Mouse (Mus musculus) layer of hippocampus, adult 9-10 months (tissue): ENCODE data around the gene Zbtb32.
A peak's percentile ranks its signal among the peaks of the same experiment; 100 is the strongest.

ENCODE experiments used
- DNase-seq: peaks from one replicate; pipeline ENCODE4 v3.0.0; 2022; ENCODE audit warnings: low spot score

The Zbtb32 gene

DNA sequence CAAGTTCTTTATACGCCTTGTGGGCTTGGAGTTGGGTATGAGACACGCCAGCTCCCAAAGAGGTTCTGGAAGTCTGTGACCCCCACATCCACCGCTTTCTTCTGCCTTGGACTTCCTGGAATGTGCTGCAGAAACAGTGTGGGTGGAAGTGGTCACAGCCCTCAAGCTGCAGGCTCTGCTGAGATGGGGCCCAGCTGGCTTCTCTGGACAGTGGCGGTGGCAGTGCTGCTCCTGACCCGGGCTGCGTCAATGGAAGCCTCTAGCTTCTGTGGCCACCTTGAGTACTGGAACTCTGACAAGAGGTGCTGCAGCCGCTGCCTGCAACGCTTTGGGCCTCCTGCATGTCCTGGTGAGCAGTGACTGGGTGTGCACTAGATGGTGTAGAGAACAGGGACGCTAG, 32.7 kb downstream of the Zbtb32 start:
- no peak for DNase-seq

DNA sequence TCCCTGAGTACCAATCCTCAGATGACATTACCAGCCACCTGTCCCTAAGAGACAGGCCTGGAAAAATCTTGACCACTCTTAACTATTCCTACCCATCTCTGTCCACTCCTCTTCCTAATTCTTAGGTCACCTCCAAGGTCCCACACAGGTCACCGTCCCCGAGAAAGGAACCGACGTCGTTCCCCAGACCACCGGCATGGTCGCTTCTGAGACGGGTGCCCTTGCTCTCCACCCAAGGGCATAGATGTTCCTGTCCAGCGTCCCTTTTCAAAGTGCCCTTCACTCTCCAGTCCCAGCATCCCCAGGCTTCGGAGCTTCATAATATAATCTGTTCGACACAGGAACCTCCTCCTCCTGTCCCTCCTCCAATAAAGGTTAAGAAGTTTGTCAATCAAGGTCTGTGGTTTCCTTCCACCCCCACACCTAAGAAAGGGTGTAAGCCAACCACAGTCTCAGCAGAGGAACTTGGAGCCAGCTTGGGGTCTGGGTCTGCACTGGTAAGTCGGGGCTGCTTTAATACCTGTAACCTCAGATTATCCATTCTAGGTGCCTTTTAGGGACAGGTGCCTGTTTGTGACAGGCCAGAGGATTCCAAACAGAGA, 33.6 kb downstream of the Zbtb32 start, which contains the start of gene Igflr1:
TSS of gene Igflr1 (plus strand) at position 458 of the 602 bp plus-strand sequence.
- no peak for DNase-seq

DNA sequence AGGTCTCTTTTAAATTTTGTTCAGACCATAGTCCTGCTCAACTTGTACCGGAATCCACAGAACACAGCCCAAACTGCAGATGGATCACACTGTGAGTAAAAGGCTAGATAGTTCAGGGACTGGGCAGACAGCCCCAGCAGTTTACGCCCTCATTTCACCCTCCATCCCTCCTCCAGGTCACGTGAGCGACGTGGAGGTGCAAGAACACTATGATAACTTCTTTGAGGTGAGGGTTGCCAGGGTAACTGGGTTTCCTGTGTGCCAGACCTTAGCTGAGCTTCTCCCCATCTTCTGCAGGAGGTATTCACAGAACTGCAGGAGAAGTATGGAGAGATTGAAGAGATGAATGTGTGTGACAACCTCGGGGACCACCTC, 34.8 kb downstream of the Zbtb32 start:
- no peak for DNase-seq

DNA sequence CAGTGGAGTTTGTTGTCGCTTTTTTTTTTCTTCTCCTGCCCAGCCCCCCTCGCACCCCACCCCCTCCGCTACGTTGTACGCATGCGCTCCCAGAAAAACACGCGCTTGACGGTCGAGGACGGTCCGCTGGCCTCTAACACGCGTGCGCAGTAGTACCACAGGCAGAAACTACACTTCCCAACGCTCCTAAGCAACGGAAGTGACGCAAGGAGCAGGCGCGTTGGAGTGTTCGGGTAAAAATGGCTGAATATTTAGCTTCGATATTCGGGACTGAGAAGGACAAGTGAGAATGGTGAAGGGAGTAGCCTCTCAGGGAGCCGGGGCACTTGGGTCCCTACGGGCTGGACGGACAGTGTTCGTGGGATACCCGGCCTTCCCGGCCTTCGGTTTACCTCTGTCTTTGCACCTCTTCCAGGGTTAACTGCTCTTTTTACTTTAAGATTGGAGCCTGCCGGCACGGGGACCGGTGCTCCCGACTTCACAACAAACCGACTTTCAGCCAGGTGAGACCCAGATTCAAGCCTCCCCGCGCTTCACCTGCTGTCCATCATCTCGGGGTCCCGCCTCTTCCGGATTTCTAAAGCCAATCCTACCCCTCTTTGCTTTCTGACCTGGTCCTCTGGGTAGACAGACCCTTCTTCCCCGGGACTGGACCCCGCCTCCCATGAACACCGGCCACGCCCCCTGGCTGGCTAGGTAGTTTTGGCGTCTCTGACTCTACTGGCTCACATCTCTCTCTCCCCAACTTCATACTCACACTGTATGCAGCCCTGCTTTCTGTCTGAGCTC, 35.4 kb downstream of the Zbtb32 start, which contains the start of the genes U2af1l4, Gm49396 and Psenen:
TSS of gene U2af1l4 (plus strand) at position 185 of the 789 bp plus-strand sequence.
TSS of gene Gm49396 (plus strand) at position 228 of the 789 bp plus-strand sequence.
TSS of gene Psenen (minus strand) at position 511 of the 789 bp plus-strand sequence.
- DNase-seq, result peak; percentile 91

DNA sequence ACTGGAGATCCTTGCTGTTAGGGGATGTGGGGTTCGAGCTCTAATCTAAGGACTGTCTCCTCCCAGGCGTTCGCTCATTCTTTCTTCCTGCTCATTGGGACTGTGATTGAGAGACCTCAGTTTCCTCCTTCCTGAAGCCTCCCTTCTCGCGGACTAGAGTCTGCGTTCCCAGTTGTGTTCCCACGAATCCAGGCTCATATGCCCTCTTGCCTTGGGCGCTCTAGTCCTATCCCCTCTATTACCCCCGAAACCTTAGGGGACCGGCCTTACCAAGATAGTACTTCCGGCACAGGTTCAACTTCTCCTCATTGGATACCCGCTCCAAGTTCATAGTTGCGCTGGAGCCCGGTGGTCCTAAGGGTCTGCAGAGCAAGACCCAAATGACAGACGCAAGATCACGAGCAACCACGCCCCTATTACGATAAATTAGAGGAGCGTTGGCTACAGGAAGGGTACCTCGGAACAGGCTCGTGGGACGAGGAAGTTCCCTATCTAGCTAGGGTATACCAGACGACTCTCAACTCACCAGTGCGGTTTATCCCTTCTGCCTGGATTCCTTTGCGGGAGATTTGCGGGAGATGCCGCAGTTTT, 36.1 kb downstream of the Zbtb32 start:
- DNase-seq, result peak; percentile 26

DNA sequence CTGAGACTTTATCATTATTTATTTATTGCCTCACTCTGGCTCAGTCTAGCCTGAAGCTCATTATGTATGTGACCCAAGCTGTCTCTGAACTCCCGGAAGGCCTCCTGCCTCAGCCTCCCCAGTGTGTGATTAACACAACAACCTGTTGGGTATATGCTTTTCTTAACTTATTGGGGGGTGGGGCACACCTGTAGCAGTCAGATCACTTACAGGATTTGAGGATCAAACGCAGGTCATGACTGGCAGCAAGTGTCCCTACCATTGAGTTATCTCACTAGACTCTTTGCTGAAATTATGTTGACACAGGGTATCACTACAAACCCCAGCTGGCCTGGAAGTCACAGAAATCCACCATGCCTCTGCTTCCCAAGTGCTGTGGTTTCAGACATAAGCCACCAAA, 38.4 kb downstream of the Zbtb32 start:
- DNase-seq, result no peak

DNA sequence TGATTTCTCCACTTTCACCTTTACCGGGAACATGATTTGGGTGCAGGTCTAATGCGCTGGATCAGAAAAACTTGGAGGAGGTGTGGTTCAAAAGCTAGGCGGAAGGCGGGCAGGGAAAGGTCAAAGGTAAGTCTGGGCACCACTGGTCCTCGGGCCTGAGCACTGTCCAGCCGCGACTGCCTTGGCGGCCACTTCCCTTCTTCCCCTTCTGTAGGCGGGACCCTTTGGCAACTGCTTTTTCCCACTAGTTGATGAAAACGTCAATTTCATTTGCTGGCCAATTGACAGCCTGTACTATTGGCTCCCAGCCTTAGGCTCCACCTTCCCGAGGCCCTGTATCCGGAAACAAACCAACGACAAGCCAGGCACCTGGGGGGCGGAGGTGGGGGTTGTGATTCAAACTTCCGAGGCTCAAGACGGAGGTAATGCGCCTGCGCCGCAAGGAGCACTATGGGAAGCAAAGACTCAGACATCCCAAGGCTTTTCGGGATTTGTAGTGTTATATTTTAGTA, 39.2 kb downstream of the Zbtb32 start, which contains the start of gene Lin37:
TSS of gene Lin37 (minus strand) at position 396 of the 512 bp plus-strand sequence.
- peak; percentile 97 for DNase-seq

DNA sequence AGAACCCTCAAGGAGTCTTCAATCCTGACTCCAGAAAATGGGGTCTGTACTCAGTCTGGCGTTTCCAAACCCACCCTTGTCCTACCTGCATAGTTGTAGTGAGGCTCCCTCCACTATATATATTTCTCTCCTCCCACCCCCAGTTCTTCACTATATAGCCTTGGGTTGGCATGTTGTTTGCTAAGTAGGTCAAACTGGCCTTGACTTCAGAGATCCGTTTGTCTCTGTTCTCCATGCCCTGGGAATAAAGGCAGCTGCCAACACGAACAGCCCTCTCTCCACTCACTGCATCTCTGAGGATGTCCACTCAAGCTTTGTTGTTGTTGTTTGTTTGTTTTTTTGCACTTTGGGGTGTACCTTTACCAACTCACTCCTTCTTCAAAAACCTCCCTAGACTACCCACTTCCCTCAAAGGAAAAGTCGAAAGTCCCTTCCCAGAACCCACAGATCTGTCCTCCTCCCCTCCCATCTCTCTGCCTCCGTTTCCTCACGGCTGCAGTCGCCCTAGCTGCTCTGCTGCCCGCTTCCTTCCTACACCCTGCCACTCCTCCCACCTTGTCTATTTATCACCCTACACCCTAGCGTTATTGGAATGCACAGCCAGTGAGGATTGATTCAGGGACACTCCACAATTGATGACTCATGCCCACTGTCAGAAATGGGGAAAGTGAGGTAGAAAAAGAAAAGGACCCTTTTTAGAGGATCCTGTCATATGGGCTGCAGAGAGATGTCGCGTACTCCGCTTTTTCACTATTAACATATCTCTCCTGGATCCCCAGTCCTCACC, 39.9 kb downstream of the Zbtb32 start:
- DNase-seq, result no peak

DNA sequence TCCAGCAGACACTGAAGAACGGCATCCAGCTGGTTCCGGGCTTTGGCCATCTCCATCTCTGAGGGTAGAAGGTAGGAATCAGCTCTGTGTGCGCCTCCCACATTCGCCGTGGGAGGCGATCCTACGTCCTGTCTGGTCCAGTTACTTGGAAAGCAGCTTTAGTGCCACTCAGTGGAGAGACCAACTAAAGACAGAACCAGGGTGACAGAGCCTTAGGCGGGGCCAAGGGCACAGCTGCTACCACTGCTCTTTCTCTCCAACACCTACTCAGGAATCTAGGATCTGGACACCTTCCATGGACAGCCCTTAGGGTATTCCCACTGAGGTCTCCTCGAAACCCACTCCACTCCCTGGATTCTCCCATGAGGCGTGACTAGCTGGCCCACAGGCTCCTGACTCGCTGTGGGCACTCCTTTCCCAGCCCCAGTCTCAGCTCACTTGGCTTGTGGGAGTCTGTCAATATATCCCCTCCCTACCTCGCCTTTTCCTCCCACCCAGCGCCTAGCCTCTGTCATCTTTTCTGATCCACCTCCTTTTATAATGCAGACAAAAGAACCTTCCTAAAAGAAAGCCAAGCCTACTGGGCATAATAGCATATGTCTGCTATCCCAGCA, 40.7 kb downstream of the Zbtb32 start:
- no peak for DNase-seq

DNA sequence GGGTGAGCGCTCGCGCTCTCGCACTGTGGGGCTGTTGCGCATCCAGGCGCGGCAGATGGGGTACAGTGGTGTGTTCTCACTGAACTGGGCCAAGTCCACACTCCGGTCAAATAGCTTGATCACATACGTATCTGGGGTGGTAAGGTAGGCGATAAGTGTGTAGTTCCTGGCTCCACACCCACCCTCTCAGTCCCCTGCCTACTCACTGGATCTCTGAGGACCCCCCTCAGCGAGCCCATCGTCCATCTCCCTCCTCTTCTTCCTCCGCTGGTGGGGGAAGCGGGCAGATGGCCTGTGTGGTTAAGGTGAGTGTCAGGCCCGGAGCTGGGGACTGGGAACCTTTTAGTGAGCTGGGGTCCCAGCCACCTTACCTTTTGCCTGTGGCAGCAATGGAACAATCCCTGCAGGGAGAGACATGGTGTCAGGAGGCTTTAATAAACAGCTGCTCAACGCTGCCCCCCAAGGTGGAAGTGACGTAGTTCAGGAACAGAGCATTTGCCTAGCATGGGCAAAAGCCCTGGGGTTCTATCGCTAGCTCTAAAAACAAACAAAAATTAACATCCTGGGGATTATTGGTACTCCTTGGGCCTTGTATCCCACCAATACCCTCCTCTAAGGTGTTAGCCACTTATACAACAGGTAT, 41.7 kb downstream of the Zbtb32 start:
- no peak for DNase-seq

DNA sequence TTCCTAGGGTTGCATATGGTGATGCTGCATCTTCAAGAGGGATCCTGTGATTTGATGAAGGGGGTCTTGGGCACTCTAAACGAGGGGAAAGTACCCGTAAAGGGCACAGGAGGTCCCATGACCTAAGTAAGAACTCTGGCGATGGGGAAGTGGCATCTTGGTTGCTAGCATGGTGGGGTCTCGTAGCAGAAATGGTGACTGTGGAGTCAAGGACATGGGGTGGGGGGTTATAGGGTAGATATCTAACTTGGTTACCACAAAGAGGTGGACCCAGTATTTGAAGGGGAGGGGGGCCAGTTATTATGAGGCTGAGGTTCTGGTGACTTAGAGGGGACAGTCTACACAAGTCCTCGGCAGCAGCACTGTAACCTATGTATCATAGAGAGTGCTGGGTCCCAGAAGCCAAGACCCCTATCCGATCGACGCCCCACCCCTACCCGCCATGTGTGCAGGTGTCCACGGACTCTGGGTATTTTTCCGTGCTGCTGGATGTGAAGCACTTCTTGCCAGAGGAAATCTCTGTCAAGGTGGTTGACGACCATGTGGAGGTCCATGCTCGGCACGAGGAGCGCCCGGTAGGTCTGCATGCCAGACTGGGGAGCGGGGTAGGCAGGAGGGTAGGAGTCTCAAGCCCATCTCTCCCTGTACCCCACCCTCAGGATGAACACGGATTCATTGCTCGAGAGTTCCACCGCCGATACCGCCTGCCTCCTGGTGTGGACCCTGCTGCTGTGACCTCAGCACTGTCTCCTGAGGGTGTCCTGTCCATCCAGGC, 44.7 kb downstream of the Zbtb32 start:
- no peak for DNase-seq

DNA sequence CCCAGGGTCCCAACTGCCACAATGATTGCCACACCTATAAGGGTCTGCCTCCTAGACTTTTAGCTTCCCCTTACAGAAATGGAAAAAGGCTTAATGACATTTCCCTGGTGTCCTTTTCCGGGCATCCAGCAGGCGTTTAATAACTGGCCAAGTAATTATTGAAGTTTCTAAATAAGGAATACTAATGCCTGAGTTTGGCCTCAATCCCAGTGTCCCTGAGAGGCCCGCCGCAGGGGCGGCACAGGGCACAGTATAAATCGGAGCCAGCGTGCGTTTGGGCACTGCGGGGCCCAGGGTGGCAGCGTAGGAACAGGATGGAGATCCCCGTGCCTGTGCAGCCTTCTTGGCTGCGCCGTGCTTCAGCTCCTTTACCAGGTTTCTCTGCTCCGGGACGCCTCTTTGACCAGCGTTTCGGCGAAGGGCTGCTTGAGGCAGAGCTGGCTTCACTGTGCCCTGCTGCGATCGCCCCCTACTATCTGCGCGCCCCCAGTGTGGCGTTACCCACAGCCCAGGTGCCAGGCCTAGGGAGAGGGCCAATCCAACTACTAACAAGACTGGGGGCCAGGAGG, 45.6 kb downstream of the Zbtb32 start:
- no peak for DNase-seq

DNA sequence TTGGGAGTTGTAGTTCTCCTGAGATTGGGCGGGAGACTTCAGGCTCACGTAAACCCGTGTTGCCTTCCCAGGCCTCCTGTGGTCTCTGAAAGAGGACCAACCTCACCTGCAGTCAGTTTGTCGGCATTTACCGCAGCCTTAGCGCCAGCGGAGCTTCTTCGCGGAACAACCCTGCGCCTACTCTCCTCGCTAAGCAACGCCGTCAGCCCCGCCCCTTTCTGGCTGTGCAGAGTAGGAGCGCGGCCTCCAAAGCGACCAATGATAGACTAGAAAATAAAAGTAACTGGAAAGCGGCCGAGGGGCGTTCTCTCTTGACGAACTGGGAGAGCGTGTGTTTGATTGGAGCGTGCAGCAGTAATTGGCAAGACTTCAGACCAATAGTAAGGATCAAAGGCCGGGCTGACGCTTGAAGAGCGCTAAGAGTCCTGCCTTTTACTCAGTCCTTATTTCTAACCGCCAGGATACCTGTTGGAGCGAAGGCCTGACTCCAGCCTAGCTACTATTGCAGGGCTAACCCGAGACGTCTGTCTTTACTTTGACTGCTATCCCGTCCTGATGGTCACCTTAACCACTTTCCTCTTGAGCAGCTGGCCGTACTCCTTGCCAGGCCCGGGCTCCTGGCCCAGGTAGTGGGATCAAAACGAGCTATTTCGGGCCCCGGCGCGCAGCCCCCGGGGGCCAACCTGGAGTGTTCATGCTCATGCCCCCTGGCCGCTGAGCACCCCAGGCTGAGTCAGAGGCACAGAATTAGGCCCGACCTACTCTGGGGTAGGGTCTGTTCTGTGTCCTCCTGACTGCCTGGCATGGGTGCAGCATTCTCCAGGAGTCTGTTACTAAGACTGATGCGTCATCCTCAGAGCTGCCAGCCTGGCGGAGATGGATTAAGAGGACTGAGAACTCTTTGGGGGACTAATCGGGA, 46.3 kb downstream of the Zbtb32 start, which contains the start of the genes Hspb6 and Proser3:
TSS of gene Hspb6 (plus strand) at position 77 of the 919 bp plus-strand sequence.
TSS of gene Proser3 (minus strand) at position 198 of the 919 bp plus-strand sequence.
- peak; percentile 97 for DNase-seq

DNA sequence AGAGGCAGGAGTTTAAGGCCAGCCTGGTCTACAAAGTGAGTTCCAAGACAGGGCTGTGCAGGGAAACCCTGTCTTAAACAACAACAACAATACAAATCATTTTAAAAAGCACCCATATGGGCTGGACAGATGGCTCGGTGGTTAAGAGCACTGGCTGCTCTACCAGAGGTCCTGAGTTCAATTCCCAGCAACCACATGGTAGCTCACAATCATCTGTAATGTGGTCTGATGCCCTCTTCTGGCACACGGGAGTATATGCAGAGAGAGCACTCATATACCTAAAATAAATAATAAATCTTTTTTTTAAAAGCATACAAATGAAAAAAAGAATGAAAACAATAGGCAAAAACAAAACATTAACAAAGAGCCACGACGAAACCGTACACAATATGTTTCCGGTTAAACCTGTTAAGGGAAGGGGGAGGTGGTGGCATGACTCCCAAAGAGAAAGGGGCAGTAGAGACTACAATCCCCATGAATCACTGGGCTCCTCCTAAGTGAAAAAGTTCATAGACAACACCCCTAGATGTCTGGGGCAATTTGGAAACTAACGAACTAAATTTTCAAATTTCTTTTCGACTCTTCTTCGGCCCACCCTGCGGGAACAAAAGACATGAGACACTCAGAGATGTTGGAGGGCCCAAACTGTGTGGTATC, 47.1 kb downstream of the Zbtb32 start:
- DNase-seq, result peak; percentile 81

DNA sequence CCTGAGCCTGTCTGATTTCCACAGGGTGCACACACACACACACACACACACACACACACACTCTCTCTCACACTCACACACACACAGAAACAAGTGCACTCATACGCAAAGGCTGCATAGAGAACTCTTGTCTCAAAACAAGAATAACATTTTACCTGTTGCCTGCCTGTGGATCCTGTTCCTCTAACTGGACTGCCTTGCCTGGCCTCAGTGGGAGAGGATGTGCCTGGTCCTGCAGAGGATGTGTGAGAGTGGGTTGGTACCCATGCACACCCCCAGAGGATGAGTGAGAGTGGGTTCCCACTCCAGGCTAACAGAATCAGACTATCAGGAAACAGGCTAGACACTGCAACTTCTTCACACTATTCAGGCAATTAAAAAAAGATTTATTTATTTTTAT, 48.1 kb downstream of the Zbtb32 start:
- DNase-seq, result no peak

DNA sequence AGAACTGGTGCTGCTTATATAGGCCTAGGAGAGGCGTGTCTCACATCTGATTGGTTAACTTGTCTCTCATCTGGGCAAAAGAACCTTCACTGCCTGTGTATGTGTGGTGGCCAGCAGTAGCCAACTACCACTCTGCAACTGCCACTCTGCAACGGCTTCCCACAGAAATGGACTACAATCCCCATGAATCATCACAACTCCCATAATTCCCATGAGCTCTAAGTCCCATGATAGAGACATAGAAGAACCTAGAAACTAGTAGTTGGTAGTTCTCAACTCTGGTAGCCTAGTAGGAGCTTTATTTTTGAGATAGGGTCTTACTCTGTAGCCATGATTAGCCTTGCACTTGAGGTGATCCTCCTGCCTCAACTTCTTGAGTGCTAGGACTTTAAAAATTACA, 48.8 kb downstream of the Zbtb32 start:
- DNase-seq, result no peak

DNA sequence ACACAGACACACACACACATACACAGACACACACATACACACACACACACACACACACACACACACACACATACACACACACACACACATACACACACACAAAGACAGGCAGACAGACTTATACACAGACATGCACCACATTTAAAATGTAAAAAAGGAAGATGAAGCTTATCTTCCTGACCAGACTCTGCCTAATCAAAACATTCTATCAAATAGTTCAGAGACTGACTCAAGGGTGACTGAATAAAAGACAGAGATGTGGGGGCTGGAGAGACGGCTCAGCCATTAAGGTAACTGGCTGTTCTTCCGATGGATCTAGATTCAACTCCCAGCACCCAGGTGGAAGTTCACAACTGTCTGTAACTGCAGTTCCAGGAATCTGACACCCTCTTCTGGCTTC, 54.4 kb downstream of the Zbtb32 start:
- DNase-seq, result no peak

DNA sequence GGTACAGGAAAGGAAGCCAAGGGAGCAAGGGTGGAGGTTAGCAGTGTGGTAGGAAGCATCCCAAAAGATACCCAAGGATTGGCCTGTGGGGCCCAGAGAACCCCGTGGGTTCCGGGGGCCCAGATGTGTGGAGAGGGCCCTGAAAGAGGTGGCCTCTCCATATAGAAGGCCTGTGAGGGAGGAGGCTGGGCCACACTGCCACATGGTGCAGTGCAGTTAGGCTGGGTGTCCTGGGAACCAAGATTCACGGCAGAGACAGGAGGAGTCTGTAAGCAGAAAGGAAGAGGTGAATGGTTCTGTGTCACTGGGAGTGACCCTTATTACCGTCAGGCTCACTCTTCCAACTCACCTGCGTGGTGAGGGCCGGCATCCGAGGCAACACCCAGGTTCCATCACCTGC, 58.1 kb downstream of the Zbtb32 start:
- DNase-seq, result no peak
